Mouse (Mus musculus) adrenal gland, postnatal 36 days (tissue): ENCODE measurements around the gene Praf2. TPM values are rescaled to one million over a fixed set of nuclear protein-coding genes. Genes with fewer than 3 reads are reported as not detected.
"Not testable (repeated sequence)": the region's sequence is repeated elsewhere in the genome, so short reads cannot be mapped to it uniquely, and the experiment has no call there.

ENCODE experiments used
- DNase-seq, 2 experiments: peaks; one replicate each; pipeline ENCODE4 v3.0.0; 2021; ENCODE audit warnings: mixed read lengths in 1 of 2
- long read RNA-seq, 2 experiments: library from polyadenylated mRNA; stranded (forward); transcript quantifications; one replicate each; pipeline ENCODE4 v2.0.0; 2021; ENCODE audit warnings: borderline sequencing depth in 2 of 2
- total RNA-seq, 2 experiments: library from RNA; stranded (reverse); gene quantifications; 2 replicates each; pipeline ENCODE4 v1.2.3; 2021

Praf2 gene
- total RNA-seq = 10 to 100 TPM; 11.5 to 16.3 TPM
- long read RNA-seq, experiment 1, transcript Praf2-201 (3 exons, 1,339 nt) = major isoform, 10 of 10 reads
- long read RNA-seq, experiment 1, partial matches to known transcripts = 0 of 10 reads
- long read RNA-seq, experiment 1, other reads (novel, unspliced or antisense) = 0 of 10 reads
- long read RNA-seq, experiment 2, transcript Praf2-201 (3 exons, 1,339 nt) = major isoform, 10 of 12 reads
- long read RNA-seq, experiment 2, partial matches to known transcripts = 1 of 12 reads
- long read RNA-seq, experiment 2, other reads (novel, unspliced or antisense) = 1 of 12 reads

- peak; percentile 79 to 82 for DNase-seq
Measured at GRCm38 (mm10) chrX:7728215-7728921, at the start of gene Praf2. TSS of gene Praf2 (plus strand) at chrX:7728439.

GRCm38 (mm10) chrX:7678986-7679385 lies 49.3 kb upstream of the Praf2 start:
- no peak for DNase-seq

GRCm38 (mm10) chrX:7679405-7680056 lies 48.7 kb upstream of the Praf2 start:
- peak; percentile 91 to 94 for DNase-seq

- DNase-seq = no peak
Measured at GRCm38 (mm10) chrX:7680057-7680412, 48.2 kb upstream of the Praf2 start.

GRCm38 (mm10) chrX:7680864-7681263 lies 47.4 kb upstream of the Praf2 start, which contains the start of gene Magix:
TSS of gene Magix (minus strand) at chrX:7681251.
- DNase-seq = no peak

- DNase-seq = no peak
Measured at GRCm38 (mm10) chrX:7688321-7688720, 39.9 kb upstream of the Praf2 start.

GRCm38 (mm10) chrX:7690486-7690885 lies 37.8 kb upstream of the Praf2 start:
- no peak for DNase-seq

GRCm38 (mm10) chrX:7692862-7693261 lies 35.4 kb upstream of the Praf2 start:
- DNase-seq = no peak

- DNase-seq = no peak
Measured at GRCm38 (mm10) chrX:7696520-7696919, 31.7 kb upstream of the Praf2 start.

- peak; percentile 82 to 85 for DNase-seq
Measured at GRCm38 (mm10) chrX:7696954-7697381, 31.3 kb upstream of the Praf2 start, which contains the start of gene Gpkow. TSS of gene Gpkow (plus strand) at chrX:7697131.

- DNase-seq = not testable (repeated sequence)
Measured at GRCm38 (mm10) chrX:7713764-7714134, 14.5 kb upstream of the Praf2 start.

- DNase-seq = peak; percentile 90 to 91
Measured at GRCm38 (mm10) chrX:7714135-7714899, 13.9 kb upstream of the Praf2 start, which contains the start of gene Wdr45. TSS of gene Wdr45 (plus strand) at chrX:7714333.

- not testable (repeated sequence) for DNase-seq
Measured at GRCm38 (mm10) chrX:7716058-7716457, 12.2 kb upstream of the Praf2 start.

GRCm38 (mm10) chrX:7721514-7722281 lies 6.5 kb upstream of the Praf2 start, which contains the start of gene Gm45208:
TSS of gene Gm45208 (plus strand) at chrX:7722245.
- DNase-seq = peak; percentile 67 to 73

- DNase-seq = no peak
Measured at GRCm38 (mm10) chrX:7722282-7722611, 6.0 kb upstream of the Praf2 start.

GRCm38 (mm10) chrX:7722691-7723090 lies 5.5 kb upstream of the Praf2 start:
- DNase-seq = no peak

- DNase-seq = no peak
Measured at GRCm38 (mm10) chrX:7724135-7724534, 4.1 kb upstream of the Praf2 start.

GRCm38 (mm10) chrX:7725841-7726240 lies 2.4 kb upstream of the Praf2 start:
- DNase-seq = no peak

- DNase-seq = peak; percentile 23 to 52
Measured at GRCm38 (mm10) chrX:7727176-7727575, 1.1 kb upstream of the Praf2 start.

GRCm38 (mm10) chrX:7728922-7729265 lies 655 bp downstream of the Praf2 start:
- DNase-seq = no peak

GRCm38 (mm10) chrX:7733571-7734156 lies 5.4 kb downstream of the Praf2 start:
- peak; percentile 74 to 82 for DNase-seq
